Mouse (Mus musculus) bone marrow, adult 2 months (tissue): ENCODE data around the gene Rab17. TPM values are rescaled to one million over a fixed set of nuclear protein-coding genes. Genes with fewer than 3 reads are reported as not detected.

ENCODE experiments used
- H3K27ac ChIP-seq: fragments of 200-500 bp; 2 replicates; pipeline ENCODE4 v1.5.1; 2012; ENCODE audit warnings: low read depth, mild to moderate bottlenecking, control low read depth, inconsistent platforms, low read length; ENCODE audit not compliant: control insufficient read depth, poor library complexity, insufficient read depth
- H3K4me1 ChIP-seq: fragments of 200-500 bp; 2 replicates; pipeline ENCODE4 v1.6.1; 2011; ENCODE audit warnings: low read length; ENCODE audit not compliant: control insufficient read depth, insufficient read depth
- H3K4me3 ChIP-seq: fragments of 200-500 bp; replicated peaks from 2 replicates; pipeline ENCODE3; 2011; ENCODE audit warnings: mild to moderate bottlenecking, low read depth, low read length, control low read depth; ENCODE audit not compliant: control insufficient read depth
- CTCF ChIP-seq: fragments of 200-500 bp; IDR thresholded peaks from 2 replicates; pipeline ENCODE4 v1.5.1; 2011; ENCODE audit warnings: low read length, control low read depth; ENCODE audit not compliant: control insufficient read depth, insufficient read depth
- POLR2A ChIP-seq: fragments of 200-500 bp; IDR thresholded peaks from 2 replicates; pipeline ENCODE4 v1.6.1; 2011; ENCODE audit warnings: low read depth, mild to moderate bottlenecking, control low read depth, low read length, borderline replicate concordance; ENCODE audit not compliant: control insufficient read depth
- WGBS: fragments of 180-500 bp; shearing (Covaris S2); methylation state at CpG from one replicate; pipeline ENCODE4 v1.1.7; 2018; 5-methylcytosine and 5-hydroxymethylcytosine counted together
- polyA plus RNA-seq: library from polyadenylated mRNA; stranded (reverse); fragments of >200 nt; gene quantifications from 2 replicates; pipeline ENCODE4 v1.2.4, GENCODE M21; 2011; ENCODE audit warnings: low replicate concordance; ENCODE audit not compliant: missing spikeins, insufficient read depth, insufficient read length

Gene Rab17
- polyA plus RNA-seq, 1 experiment, result not detected

DNA sequence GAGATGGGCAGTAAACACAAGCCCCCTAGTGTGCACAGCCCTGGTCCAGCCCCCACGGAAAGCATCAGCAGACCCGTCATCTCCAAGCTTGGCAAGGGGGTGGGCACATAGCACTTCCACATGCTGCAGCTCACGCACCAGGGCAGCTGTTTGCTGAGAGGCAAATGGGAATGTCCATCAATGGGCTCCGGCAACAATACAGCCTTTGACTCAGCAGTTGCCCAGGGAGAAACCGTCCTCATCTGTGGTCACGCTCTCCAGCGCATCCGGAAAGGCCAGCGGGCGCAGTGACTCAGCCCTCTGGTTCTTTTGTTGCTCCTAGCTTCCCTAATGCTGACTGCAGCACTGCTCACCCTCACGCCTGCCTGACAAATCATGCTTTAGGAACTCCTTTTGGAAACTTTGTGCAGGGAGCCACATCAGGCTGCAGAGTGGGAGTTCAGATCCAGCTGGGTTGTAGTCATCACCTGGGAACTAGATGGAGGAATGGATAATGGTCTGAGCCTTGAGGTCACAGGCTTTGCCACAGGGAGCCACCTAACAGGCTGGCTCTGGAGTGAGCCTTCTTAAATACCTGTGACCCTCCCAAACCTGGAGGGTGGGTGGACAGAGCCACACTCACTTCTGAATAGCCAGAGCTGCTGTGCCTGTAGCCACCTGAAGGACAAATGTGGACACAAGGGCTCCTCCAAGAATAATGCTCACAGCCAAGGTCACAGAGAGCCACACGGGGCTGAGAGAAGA lies 5.6 kb upstream of the Rab17 start:
- Histone ChIP-seq H3K4me1 (peaks cover 4% of the 10 kb centered on the region; the same call in 1 of the 2 replicates), H3K4me3 (no peak overlapping the region), H3K27ac (no peak overlapping the region; the same call in 1 of the 2 replicates)
- TF ChIP-seq CTCF (no peak), POLR2A (no peak)
- WGBS, result 7% methylated on average over 12 of the region's 12 CpGs

DNA sequence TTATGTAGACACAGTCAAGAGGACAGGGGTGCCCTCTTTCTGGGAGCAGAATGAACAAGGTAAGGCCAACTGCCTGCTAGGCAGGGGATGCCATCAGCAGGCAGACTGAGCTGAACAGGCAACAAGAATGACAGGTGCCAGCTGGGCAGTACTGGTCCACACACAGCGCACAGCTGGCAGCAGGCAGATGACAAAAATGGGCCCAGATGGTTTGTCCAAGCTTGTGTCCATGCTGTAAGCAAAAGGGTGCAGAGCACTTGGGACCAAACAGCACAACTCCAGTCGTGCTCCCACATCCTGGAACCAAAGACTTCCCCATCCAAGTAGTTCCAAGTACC lies 4.1 kb upstream of the Rab17 start:
- H3K27ac ChIP-seq, result no peak overlapping the region
- TF ChIP-seq CTCF (no peak), POLR2A (no peak)
- 61% methylated on average over 2 of the region's 2 CpGs for WGBS
- peaks cover 4% of the 10 kb centered on the region; the same call in 1 of the 2 replicates for H3K4me1 ChIP-seq
- H3K4me3 ChIP-seq, result no peak overlapping the region

DNA sequence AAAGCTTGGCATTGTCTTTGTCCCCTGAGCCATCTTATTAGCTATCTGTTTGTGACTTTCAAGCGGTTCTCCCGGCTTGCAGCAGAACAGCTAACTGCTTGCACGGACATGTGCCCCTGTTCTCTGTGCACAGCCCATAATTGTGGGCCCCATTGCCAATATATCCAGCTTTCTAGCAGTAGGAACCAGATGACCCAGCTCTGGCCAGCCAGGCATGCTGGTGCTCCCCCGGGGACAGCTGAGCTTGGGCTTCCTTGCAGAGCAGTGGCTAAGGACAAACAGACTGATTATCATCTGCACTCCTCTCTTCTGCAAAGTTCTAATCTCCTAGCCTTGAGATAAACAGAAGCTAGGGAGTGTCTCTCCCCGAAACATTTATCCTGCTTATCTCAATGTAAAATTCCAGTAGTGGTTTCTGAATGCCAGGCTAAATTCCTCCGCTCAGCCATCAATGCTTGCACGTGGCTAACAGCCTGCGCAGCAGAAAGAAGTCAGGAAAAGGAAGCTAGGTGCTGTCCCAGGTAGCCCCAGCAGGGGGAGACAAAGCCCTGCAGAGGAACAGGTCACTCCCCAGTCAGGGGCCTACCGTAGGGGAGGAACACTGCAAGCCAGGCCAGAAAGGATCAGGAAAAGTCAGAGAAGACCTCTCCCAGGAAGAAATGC lies 3.6 kb upstream of the Rab17 start:
- peaks cover 4% of the 10 kb centered on the region; the same call in 1 of the 2 replicates for H3K4me1 ChIP-seq
- H3K4me3 ChIP-seq, result no peak overlapping the region
- TF ChIP-seq POLR2A (no peak), CTCF (peak; percentile 96)
- WGBS, result 29% methylated on average over 9 of the region's 9 CpGs
- no peak overlapping the region for H3K27ac ChIP-seq

DNA sequence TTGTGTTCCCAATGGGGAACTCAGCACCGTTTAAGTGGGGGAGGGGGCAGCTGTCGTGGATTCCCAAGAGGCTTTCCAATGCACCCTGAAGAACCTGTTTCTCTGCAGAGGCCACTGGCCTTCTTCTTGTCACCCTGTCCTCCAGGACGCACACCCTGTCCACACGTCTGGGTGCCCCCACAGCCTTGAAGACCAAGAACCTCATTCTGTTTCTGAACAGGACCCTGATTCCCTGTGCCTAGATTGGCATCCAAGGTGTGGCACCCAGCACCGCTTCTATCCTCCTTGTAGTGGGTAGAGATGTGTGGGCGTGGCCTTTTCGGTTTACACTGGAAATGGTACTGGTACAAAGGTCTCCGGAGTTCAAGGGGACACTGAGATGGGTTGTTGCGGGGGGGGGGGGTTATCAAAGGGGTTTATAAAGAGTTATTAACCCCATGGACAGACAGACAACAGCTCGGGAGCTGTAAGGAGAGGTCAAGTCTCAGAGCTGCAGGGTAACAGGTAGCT lies 475 bp upstream of the Rab17 start:
- peaks cover 2% of the 10 kb centered on the region; the same call in 1 of the 2 replicates for H3K4me1 ChIP-seq
- no peak overlapping the region for H3K4me3 ChIP-seq
- 75% methylated on average over 10 of the region's 10 CpGs for WGBS
- no peak for TF ChIP-seq POLR2A
- TF ChIP-seq CTCF, result no peak
- no peak overlapping the region for H3K27ac ChIP-seq

DNA sequence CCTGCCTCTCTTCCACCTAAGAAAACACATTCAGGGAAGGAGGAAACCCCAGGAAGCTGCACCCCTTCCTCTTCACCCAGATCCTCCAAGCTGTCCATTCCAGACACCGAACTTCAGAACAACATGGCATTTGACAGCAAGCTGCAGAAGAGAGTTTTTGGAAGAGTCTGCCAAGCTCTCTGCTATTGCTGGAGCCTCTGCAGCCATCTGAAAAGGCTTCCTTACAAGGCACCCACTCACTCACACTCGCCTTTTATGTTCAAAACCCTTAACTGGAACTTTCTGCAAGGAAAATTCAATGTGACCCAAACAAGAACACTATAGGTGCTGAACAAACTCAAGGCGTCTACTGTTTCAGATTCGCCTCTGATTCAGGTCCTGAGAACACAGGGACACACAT lies 812 bp downstream of the Rab17 start:
- H3K4me1 ChIP-seq, result no peaks in the 10 kb centered on the region; the same call in 1 of the 2 replicates
- TF ChIP-seq POLR2A (no peak), CTCF (no peak)
- H3K27ac ChIP-seq, result no peak overlapping the region
- 43% methylated on average over 4 of the region's 4 CpGs for WGBS
- H3K4me3 ChIP-seq, result no peak overlapping the region

DNA sequence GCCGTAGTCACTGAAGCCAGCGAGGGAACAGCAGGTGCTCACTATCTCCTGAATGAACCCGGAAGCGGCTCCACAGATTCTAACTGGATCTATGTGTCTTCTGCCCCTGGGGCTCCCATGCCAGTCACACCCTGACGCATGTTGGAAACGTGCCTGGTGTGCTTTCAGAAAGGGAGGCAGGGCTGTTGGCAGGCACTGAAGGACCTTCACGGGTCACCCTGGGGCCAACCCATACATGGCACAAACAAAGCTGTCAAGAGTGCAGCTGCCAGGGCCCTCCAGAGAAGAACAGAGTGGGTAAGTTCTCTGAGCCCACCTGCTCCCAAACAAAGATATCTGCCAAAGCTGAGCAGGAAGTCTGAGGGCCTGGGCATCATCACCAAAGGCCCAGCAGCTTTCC lies 1.9 kb downstream of the Rab17 start:
- no peak overlapping the region for H3K4me3 ChIP-seq
- H3K4me1 ChIP-seq, result no peaks in the 10 kb centered on the region; the same call in 1 of the 2 replicates
- WGBS, result 82% methylated on average over 7 of the region's 7 CpGs
- no peak overlapping the region for H3K27ac ChIP-seq
- TF ChIP-seq POLR2A (no peak), CTCF (no peak)

DNA sequence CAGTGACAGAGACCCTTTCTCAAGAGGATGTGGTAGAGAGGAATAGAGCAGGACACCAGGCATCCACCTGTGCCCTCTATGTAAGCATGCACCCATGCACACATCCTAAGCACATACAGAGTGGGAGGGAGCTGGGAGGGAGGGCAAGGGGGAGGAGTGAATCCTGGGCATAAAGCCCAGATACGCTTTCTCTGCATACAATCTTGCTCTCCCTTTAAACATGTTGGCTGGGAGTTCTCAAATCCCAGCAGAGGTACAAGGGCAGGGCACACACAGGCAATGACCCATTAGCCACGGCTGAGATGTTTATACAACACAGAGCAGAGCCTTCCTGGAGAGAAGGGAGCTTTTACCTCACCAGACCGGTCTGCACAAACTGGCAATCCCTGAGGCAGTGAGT lies 6.5 kb downstream of the Rab17 start:
- H3K27ac ChIP-seq, result no peak overlapping the region
- WGBS, result 75% methylated on average over 3 of the region's 3 CpGs
- H3K4me1 ChIP-seq, result no peaks in the 10 kb centered on the region
- no peak overlapping the region for H3K4me3 ChIP-seq
- TF ChIP-seq CTCF, result no peak
- TF ChIP-seq POLR2A, result no peak

DNA sequence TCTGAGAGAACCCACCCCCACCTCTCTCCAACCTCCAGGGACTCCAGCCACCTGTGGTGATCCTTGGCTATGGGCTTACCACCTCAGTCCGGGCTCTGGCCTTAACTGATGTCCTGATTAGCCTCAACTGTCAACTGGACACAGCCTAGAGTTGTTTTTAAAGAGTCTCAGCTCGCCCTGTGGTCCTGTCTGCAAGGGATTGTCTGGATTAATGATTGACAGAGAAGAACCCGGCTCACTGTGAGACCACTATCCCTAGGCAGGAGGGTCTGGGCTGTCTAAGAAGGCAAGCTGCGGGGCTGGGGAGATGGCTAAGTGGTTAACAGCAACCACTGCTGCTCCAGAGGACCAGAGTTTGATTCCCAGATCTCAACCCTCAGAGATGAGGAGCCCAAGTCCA lies 6.9 kb downstream of the Rab17 start:
- H3K4me1 ChIP-seq, result no peaks in the 10 kb centered on the region
- 70% methylated on average over 4 of the region's 4 CpGs for WGBS
- TF ChIP-seq CTCF (no peak), POLR2A (no peak)
- H3K27ac ChIP-seq, result no peak overlapping the region
- H3K4me3 ChIP-seq, result no peak overlapping the region
